Mouse (Mus musculus) myocyte (in vitro differentiated cells): ENCODE results near the gene Dnlz. TPM values are rescaled to one million over a fixed set of nuclear protein-coding genes. Genes with fewer than 3 reads are reported as not detected.

ENCODE experiments used
- H3K27me3 ChIP-seq: one replicate; pipeline ENCODE4 v1.6.1; 2011; ENCODE audit not compliant: control insufficient read depth, insufficient read depth, insufficient read length
- H3K36me3 ChIP-seq: one replicate; pipeline ENCODE4 v1.6.1; 2011; ENCODE audit not compliant: control insufficient read depth, insufficient read depth
- H3K4me2 ChIP-seq: one replicate; pipeline ENCODE4 v1.6.1; 2011; ENCODE audit warnings: low read depth, control low read depth
- H3K4me3 ChIP-seq: one replicate; pipeline ENCODE4 v1.5.1; 2011; ENCODE audit warnings: mild to moderate bottlenecking, control low read depth, moderate library complexity
- H3K79me2 ChIP-seq: one replicate; pipeline ENCODE4 v1.6.1; 2011; ENCODE audit not compliant: control insufficient read depth, insufficient read depth
- H3ac ChIP-seq: one replicate; pipeline ENCODE4 v1.6.1; 2011; ENCODE audit not compliant: control insufficient read depth, insufficient read length
- CEBPB ChIP-seq: IDR thresholded peaks from 2 replicates; pipeline ENCODE4 v1.6.1; 2011; ENCODE audit warnings: mild to moderate bottlenecking, moderate library complexity; ENCODE audit not compliant: poor library complexity, insufficient read depth, severe bottlenecking
- E2F4 ChIP-seq: IDR thresholded peaks from one replicate; pipeline ENCODE4 v1.6.1; 2011; ENCODE audit warnings: mild to moderate bottlenecking, control low read depth, moderate library complexity; ENCODE audit not compliant: insufficient read depth
- MAX ChIP-seq: IDR thresholded peaks from one replicate; pipeline ENCODE4 v1.6.1; 2011; ENCODE audit warnings: low read depth, mild to moderate bottlenecking, control low read depth
- MYOD1 ChIP-seq, 3 experiments: IDR thresholded peaks; one replicate each; pipeline ENCODE4 v1.6.1; 2011; ENCODE audit warnings: control low read depth in 2 of 3, low read depth in 2 of 3, mild to moderate bottlenecking in 2 of 3, moderate library complexity in 1 of 3; ENCODE audit not compliant: insufficient read length in 2 of 3, control insufficient read depth in 1 of 3
- MYOG ChIP-seq, 3 experiments: IDR thresholded peaks; one replicate each; pipeline ENCODE4 v1.6.1; 2011; ENCODE audit warnings: control low read depth in 2 of 3, low read depth in 2 of 3, mild to moderate bottlenecking in 2 of 3; ENCODE audit not compliant: insufficient read length in 2 of 3, control insufficient read depth in 1 of 3, insufficient read depth in 1 of 3
- POLR2A ChIP-seq: IDR thresholded peaks from one replicate; pipeline ENCODE4 v1.6.1; 2011; ENCODE audit warnings: low read depth, mild to moderate bottlenecking, control low read depth, moderate library complexity; ENCODE audit not compliant: insufficient read length
- POLR2AphosphoS2 ChIP-seq: IDR thresholded peaks from one replicate; pipeline ENCODE4 v1.6.1; 2011; ENCODE audit warnings: low read depth, control low read depth; ENCODE audit not compliant: insufficient read length
- REST ChIP-seq: IDR thresholded peaks from one replicate; pipeline ENCODE4 v1.6.1; 2011; ENCODE audit warnings: mild to moderate bottlenecking, control low read depth, moderate library complexity; ENCODE audit not compliant: insufficient read depth, insufficient read length
- SRF ChIP-seq: IDR thresholded peaks from one replicate; pipeline ENCODE4 v1.6.1; 2011; ENCODE audit warnings: low read depth; ENCODE audit not compliant: control insufficient read depth, insufficient read length
- TCF12 ChIP-seq: IDR thresholded peaks from one replicate; pipeline ENCODE4 v1.6.1; 2011; ENCODE audit warnings: mild to moderate bottlenecking, control low read depth; ENCODE audit not compliant: poor library complexity, insufficient read depth, severe bottlenecking
- TCF3 ChIP-seq: IDR thresholded peaks from one replicate; pipeline ENCODE4 v1.6.1; 2011; ENCODE audit warnings: low read depth, control low read depth; ENCODE audit not compliant: insufficient read length
- USF1 ChIP-seq: IDR thresholded peaks from one replicate; pipeline ENCODE4 v1.6.1; 2011; ENCODE audit warnings: low read depth, mild to moderate bottlenecking, control low read depth, moderate library complexity
- polyA plus RNA-seq: library from polyadenylated mRNA; unstranded; fragments of >200 nt; fragmentation: generic; extraction: Trizol; gene quantifications from one replicate; pipeline ENCODE4 v1.2.1, GENCODE M21; 2012; ENCODE audit warnings: missing spikeins

Gene Dnlz
- polyA plus RNA-seq, 1 experiment: 28.4 TPM

DNA sequence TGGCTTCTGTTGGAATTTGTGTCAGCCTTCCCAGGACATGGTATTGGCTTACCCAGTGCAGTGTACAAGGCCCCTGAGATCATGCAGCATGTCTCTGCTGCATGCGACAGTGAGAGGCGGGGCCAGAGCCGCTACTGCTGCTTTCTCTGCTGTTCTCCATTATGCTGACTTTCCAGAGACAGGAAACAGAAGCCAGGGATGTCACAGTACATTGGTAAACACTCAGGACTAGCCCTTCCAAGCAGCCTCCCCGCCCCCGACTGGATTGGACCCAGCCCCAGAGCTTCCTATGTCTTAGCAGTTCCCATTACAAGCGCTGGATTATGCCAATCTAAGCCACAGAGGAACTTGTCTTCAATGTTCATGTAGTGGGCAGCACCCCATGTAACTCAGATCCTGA, 3.7 kb downstream of the Dnlz start:
- Histone ChIP-seq H3K4me3 (no peak overlapping the region), H3ac (no peak overlapping the region), H3K36me3 (peaks cover 4% of the 10 kb centered on the region), H3K4me2 (no peak overlapping the region), H3K27me3 (no peaks in the 10 kb centered on the region), H3K79me2 (peaks cover 11% of the 10 kb centered on the region)
- no peak for TF ChIP-seq CEBPB
- no peak for TF ChIP-seq POLR2AphosphoS2
- no peak for TF ChIP-seq TCF3
- TF ChIP-seq USF1: no peak
- TF ChIP-seq SRF: no peak
- TF ChIP-seq MYOG (IDR thresholded peaks at IDR 0.05; ENCODE audit: control insufficient read depth in 1 of 3, insufficient read depth in 1 of 3, insufficient read length in 2 of 3, low read depth in 2 of 3): no peak
- TF ChIP-seq POLR2A: no peak
- no peak for TF ChIP-seq TCF12
- TF ChIP-seq REST: no peak
- no peak for TF ChIP-seq E2F4
- no peak for TF ChIP-seq MYOD1 (IDR thresholded peaks at IDR 0.05; ENCODE audit: control insufficient read depth in 1 of 3, insufficient read length in 2 of 3, low read depth in 2 of 3)
- no peak for TF ChIP-seq MAX

DNA sequence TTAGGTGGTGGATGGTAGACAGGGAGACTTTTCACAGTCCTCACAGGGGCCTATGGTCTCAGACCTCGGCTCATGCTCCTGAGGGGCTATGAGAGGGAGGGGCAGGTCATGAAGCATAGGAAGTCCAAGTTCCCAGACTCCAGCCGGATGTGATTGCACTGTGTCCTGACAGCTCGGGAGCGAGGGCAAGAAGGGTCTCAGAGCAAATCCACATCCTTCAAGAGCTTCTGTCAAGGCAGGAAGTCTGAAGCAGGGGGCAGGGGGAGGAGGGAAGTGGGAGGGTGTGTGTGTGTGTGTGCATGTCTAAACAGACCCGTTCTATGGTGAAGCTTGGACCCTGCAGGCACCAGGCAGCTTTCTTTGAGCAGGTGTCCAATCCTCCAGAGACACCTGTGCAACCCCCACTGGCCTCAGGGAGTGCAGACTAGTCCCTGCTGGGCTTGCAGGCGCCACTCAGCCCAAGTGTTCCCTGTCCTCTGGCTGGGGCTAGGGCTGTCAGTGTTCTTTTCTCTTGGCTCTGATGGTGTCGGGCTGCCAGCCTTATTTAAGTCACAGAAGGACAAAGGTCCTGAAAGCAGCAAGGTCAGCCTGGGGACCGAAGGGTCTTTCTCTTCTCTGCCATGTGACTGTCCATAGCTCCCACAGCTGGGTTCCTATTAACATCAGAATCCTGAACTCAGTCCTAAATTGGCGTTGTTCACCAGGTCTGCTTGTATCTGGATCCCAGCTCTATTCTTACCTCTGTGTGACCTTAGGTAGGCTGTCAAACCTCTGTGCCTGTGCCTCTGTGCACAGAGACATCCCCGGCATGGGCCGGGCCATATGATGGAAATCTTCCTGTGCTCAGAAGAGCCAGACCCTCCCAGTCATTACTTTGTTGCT, 9.1 kb downstream of the Dnlz start:
- no peak overlapping the region for H3K4me3 ChIP-seq
- H3K4me2 ChIP-seq: no peak overlapping the region
- H3K27me3 ChIP-seq: no peaks in the 10 kb centered on the region
- peaks cover 2% of the 10 kb centered on the region for H3K36me3 ChIP-seq
- H3K79me2 ChIP-seq: no peaks in the 10 kb centered on the region
- no peak overlapping the region for H3ac ChIP-seq
- TF ChIP-seq SRF (no peak), POLR2AphosphoS2 (no peak), USF1 (no peak), REST (no peak), TCF3 (no peak), MYOD1 (IDR thresholded peaks at IDR 0.05; ENCODE audit: control insufficient read depth in 1 of 3, insufficient read length in 2 of 3, low read depth in 2 of 3) (no peak), CEBPB (no peak)

DNA sequence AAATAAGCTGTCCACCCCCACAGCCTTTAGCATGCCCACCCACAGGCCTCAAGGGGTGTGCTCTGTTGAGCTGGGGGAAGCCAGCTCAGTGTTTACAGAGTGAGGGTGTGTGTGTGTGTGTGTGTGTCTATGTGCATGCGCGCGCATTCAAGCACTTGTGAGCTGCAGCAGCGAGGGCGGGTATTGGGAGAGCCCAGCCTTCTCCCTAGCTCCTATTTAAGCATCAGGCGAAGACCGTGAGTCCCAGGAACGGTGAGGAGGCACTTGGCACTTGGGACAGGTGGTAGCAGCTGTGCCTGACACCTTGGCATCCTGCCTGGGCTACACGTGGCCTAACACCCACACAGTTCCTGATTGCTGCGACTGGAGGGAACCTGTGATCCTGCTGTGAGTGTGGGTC, 9.9 kb downstream of the Dnlz start:
- no peak overlapping the region for H3ac ChIP-seq
- H3K27me3 ChIP-seq: no peaks in the 10 kb centered on the region
- TF ChIP-seq USF1 (peak; percentile 41), POLR2A (no peak), CEBPB (no peak), MAX (no peak), E2F4 (no peak), TCF3 (peak; percentile 88), MYOD1 (IDR thresholded peaks at IDR 0.05; ENCODE audit: control insufficient read depth in 1 of 3, insufficient read length in 2 of 3, low read depth in 2 of 3) (peak; percentile 32 to 99 (median 96)), MYOG (IDR thresholded peaks at IDR 0.05; ENCODE audit: control insufficient read depth in 1 of 3, insufficient read depth in 1 of 3, insufficient read length in 2 of 3, low read depth in 2 of 3) (peak; percentile 61 to 96 (median 94)), SRF (no peak), REST (no peak), POLR2AphosphoS2 (no peak), TCF12 (peak; percentile 22)
- H3K4me3 ChIP-seq: no peak overlapping the region
- H3K79me2 ChIP-seq: no peaks in the 10 kb centered on the region
- peak overlapping the region; percentile 38 for H3K4me2 ChIP-seq
- no peaks in the 10 kb centered on the region for H3K36me3 ChIP-seq

DNA sequence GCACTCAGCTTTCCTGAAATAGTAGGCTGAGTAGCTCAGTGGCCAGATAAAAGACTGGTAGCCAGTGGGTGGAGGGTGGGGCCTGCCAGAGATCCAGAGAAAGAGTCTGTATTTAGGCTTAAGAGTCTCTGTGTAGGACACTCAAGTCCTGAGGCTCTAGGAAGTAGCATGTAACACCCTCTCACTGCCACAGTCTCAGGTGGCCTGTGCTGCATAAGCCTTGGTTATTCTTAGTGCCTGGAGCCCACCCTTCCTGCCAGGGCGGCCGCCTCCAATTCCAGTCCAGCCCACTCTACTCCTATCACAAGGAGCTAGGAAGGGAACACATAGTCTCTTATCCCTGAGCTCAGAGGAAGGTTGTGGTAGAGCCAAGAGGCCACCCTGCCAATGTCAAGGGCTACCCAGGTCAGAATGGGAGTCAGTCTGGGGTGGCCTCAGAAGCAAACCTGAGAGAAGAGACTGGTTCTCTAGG, 10.4 kb downstream of the Dnlz start:
- Histone ChIP-seq H3K4me3 (no peak overlapping the region), H3K27me3 (no peaks in the 10 kb centered on the region), H3K4me2 (peak overlapping the region; percentile 38), H3K36me3 (no peaks in the 10 kb centered on the region), H3ac (no peak overlapping the region), H3K79me2 (no peaks in the 10 kb centered on the region)
- no peak for TF ChIP-seq POLR2A
- TF ChIP-seq TCF3: no peak
- TF ChIP-seq E2F4: no peak
- TF ChIP-seq TCF12: no peak
- no peak for TF ChIP-seq MYOD1 (IDR thresholded peaks at IDR 0.05; ENCODE audit: control insufficient read depth in 1 of 3, insufficient read length in 2 of 3, low read depth in 2 of 3)

DNA sequence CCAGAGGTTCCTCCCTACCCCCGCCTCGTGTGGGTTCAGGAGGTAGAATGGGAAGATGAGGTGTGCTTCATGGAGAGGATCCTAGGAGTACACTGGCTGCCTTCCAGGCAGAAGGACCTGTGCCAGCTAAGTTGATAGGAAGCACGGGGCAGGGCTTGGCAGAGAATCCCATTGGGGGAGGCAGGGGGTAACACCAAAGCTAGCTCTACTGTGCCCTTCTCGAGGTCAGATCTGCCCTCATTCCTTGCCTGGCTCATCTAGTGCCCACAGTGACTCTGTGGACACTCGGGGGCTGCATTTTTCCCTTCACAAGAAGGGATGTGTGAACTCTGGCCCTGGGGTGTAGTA, 12.7 kb downstream of the Dnlz start:
- no peak overlapping the region for H3ac ChIP-seq
- no peak overlapping the region for H3K4me2 ChIP-seq
- no peak for TF ChIP-seq MYOD1 (IDR thresholded peaks at IDR 0.05; ENCODE audit: control insufficient read depth in 1 of 3, insufficient read length in 2 of 3, low read depth in 2 of 3)
- no peak for TF ChIP-seq REST
- no peak for TF ChIP-seq POLR2AphosphoS2
- no peak for TF ChIP-seq TCF12
- TF ChIP-seq MYOG (IDR thresholded peaks at IDR 0.05; ENCODE audit: control insufficient read depth in 1 of 3, insufficient read depth in 1 of 3, insufficient read length in 2 of 3, low read depth in 2 of 3): no peak
- H3K27me3 ChIP-seq: no peaks in the 10 kb centered on the region
- H3K79me2 ChIP-seq: no peaks in the 10 kb centered on the region
- no peaks in the 10 kb centered on the region for H3K36me3 ChIP-seq
- H3K4me3 ChIP-seq: no peak overlapping the region
